Mouse (Mus musculus): ENCODE measurements around the gene Olfr544. TPM values are rescaled to one million over a fixed set of nuclear protein-coding genes. Genes with fewer than 3 reads are reported as not detected.
"Not testable (repeated sequence)": the region's sequence is repeated elsewhere in the genome, so short reads cannot be mapped to it uniquely, and the experiment has no call there.

The Olfr544 gene
- polyA plus RNA-seq, 1 experiment from 2014 or later: 0.10 TPM

DNA sequence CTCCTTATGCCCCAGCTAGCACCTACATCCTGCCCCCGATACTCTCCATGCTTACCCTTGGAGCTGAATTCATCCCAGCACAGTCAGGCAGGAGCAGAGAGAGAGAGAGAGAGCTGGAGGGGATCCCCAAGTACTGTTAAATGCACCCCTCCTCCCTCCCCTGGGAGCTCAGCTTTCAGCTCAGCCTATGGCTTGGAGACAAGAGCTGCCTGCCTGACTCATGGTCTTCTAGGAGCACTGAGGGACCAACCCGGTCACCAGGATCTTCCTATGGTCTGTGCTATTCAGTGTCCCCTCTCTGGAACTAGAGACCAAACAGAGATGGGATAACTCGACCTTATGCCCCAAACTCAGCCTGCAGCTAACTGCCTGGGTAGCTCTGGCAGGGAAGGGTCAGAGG, 11.4 kb upstream of the Olfr544 start, which contains the start of gene Olfr545:
TSS of gene Olfr545 (minus strand) at position 101 of the 400 bp plus-strand sequence.
- 74% methylated on average over 3 of the region's 3 CpGs for WGBS
- Histone ChIP-seq H3K27ac (no peak within 1 kb of the TSS), H3K9me3 (no peaks in the 10 kb centered on the region), H3K36me3 (no peaks in the 10 kb centered on the region), H3K27me3 (ENCODE audit: insufficient read depth, poor library complexity, severe bottlenecking) (no peaks in the 10 kb centered on the region), H3K4me3 (no peak within 1 kb of the TSS), H3K4me1 (replicated peaks) (no peaks in the 10 kb centered on the region)
- DNase-seq (ENCODE audit: low spot score): no peak

DNA sequence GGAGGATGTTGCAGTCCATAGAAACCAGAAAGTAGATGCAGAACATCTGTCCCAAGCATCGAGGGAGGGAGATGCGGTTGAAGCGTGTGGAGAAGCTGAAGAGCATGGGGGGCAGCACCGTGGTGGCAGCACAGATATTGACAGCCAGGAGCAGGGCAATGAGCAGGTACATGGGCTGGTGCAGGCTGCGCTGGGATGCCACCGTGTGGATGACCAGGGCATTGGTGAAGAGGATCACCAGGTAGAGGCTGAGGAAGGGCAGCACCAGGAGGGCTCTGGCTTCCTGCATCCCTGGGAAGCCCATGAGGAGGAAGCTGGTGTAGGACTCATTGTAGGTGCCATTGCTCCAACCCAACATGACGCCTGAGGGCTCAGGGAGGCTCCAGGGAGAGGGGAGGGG, 6.3 kb upstream of the Olfr544 start:
- not testable (repeated sequence) for DNase-seq (ENCODE audit: low spot score); H3K27ac ChIP-seq; H3K36me3 ChIP-seq; H3K9me3 ChIP-seq; H3K4me3 ChIP-seq; H3K4me1 ChIP-seq (replicated peaks); H3K27me3 ChIP-seq (ENCODE audit: insufficient read depth, poor library complexity, severe bottlenecking)
- WGBS: 52% methylated on average over 7 of the region's 7 CpGs

DNA sequence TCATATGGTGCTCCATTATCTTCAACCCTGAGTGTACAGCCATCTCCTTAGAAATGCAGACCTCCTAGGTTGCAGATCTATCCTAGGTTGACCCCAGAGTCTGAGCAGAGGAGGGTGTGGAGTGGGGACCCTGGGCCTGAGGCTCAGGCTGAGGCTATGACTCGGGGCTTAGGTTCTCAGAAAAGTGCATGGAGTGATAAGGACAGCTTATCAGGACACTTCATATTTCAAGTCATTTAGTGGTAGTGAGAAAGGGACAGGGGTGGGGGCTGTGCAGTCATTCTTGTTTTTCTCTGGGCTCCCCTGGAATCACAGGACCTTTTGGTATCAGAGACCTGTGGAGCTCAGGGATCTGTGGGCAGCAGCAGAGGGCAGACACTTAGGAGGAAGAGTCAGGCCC, 2.0 kb downstream of the Olfr544 start:
- H3K27me3 ChIP-seq (ENCODE audit: insufficient read depth, poor library complexity, severe bottlenecking): no peaks in the 10 kb centered on the region
- H3K4me1 ChIP-seq (replicated peaks): no peaks in the 10 kb centered on the region
- no peaks in the 10 kb centered on the region for H3K36me3 ChIP-seq
- WGBS: 85% methylated on average over 1 of the region's 1 CpGs
- DNase-seq (ENCODE audit: low spot score): no peak
- no peak overlapping the region for H3K4me3 ChIP-seq
- H3K27ac ChIP-seq: no peak overlapping the region
- no peaks in the 10 kb centered on the region for H3K9me3 ChIP-seq

DNA sequence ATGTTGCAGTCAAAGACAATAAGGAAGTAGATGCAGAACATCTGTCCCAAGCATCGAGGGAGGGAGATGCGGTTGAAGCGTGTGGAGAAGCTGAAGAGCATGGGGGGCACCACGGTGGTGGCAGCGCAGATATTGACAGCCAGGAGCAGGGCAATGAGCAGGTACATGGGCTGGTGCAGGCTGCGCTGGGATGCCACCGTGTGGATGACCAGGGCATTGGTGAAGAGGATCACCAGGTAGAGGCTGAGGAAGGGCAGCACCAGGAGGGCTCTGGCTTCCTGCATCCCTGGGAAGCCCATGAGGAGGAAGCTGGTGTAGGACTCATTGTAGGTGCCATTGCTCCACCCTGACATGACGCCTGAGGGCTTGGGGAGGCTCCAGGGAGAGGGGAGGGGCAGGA, 3.3 kb downstream of the Olfr544 start:
- H3K4me1 ChIP-seq (replicated peaks); H3K27me3 ChIP-seq (ENCODE audit: insufficient read depth, poor library complexity, severe bottlenecking); H3K4me3 ChIP-seq; H3K27ac ChIP-seq; DNase-seq (ENCODE audit: low spot score); H3K36me3 ChIP-seq; H3K9me3 ChIP-seq: not testable (repeated sequence)
- 69% methylated on average over 8 of the region's 8 CpGs for WGBS

DNA sequence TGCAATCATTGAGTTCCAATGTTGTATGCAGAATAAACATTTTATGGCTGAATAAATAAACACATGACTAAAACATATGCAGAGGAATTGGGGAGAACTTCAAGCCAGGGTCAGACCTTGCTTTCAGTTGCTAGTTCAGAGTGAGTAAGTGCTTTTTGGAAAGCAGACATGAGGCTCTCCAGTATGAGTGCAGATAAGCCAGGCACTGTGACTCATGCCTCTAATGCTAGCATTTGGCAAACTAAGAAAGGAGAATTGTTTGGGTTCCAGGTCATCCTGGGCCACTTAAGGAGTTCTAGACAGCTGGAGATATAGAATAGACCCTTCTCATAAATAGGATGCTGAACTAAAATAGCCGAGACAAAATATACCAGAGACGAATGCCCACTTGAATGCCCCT, 4.4 kb downstream of the Olfr544 start:
- no peak overlapping the region for H3K4me3 ChIP-seq
- no peak overlapping the region for H3K27ac ChIP-seq
- H3K36me3 ChIP-seq: no peaks in the 10 kb centered on the region
- DNase-seq (ENCODE audit: low spot score): no peak
- 94% methylated on average over 2 of the region's 2 CpGs for WGBS
- H3K4me1 ChIP-seq (replicated peaks): no peaks in the 10 kb centered on the region
- H3K27me3 ChIP-seq (ENCODE audit: insufficient read depth, poor library complexity, severe bottlenecking): no peaks in the 10 kb centered on the region
- no peaks in the 10 kb centered on the region for H3K9me3 ChIP-seq

DNA sequence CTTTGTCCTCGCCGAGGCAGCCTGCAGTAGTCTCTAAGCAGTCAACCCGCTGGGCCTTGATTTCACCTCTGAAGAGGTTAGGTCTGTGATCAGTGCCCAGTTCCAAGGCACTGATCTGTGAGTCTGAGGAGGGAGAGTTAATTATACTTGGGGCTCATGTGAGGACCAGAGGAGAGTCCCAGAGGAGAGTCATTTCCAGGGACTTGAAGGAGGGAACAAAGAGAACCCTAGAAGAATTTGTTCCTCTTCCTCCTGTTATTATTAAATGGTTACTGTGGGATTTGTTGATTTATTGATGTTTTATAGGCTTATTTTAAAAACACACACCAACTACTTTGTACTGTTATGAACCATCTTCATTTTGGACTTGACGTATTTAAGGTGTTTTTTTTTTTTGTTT, 6.5 kb downstream of the Olfr544 start, which contains the start of gene Olfr543:
TSS of gene Olfr543 (minus strand) at position 101 of the 400 bp plus-strand sequence.
- no peaks in the 10 kb centered on the region for H3K9me3 ChIP-seq
- WGBS: 97% methylated on average over 4 of the region's 4 CpGs
- no peaks in the 10 kb centered on the region for H3K27me3 ChIP-seq (ENCODE audit: insufficient read depth, poor library complexity, severe bottlenecking)
- H3K36me3 ChIP-seq: peaks cover 9% of the 10 kb centered on the region
- no peak within 1 kb of the TSS for H3K27ac ChIP-seq
- DNase-seq (ENCODE audit: low spot score): no peak
- H3K4me1 ChIP-seq (replicated peaks): no peaks in the 10 kb centered on the region
- no peak within 1 kb of the TSS for H3K4me3 ChIP-seq

DNA sequence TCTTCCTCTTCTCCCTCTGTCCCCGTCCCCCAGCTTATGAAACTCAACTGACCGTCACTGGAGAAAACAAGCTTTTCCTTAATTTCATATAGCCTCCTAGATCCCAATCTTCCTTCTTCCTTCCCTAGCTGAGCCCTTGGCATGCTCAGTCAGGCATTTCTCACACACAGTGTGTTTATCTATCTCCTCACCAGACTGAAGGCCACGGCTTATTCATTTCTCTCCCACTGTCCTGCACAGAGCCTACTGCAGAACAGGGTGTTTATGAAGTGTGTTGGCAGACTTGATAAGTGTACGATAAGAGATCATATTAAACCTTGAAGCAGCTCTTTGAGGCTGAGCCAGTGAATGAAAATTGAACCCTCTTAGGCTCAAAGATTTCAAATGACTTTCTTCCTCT, 7.3 kb downstream of the Olfr544 start:
- peaks cover 9% of the 10 kb centered on the region for H3K36me3 ChIP-seq
- WGBS: 90% methylated on average over 4 of the region's 4 CpGs
- no peak overlapping the region for H3K4me3 ChIP-seq
- H3K4me1 ChIP-seq (replicated peaks): no peaks in the 10 kb centered on the region
- no peak for DNase-seq (ENCODE audit: low spot score)
- no peaks in the 10 kb centered on the region for H3K9me3 ChIP-seq
- no peak overlapping the region for H3K27ac ChIP-seq
- no peaks in the 10 kb centered on the region for H3K27me3 ChIP-seq (ENCODE audit: insufficient read depth, poor library complexity, severe bottlenecking)

DNA sequence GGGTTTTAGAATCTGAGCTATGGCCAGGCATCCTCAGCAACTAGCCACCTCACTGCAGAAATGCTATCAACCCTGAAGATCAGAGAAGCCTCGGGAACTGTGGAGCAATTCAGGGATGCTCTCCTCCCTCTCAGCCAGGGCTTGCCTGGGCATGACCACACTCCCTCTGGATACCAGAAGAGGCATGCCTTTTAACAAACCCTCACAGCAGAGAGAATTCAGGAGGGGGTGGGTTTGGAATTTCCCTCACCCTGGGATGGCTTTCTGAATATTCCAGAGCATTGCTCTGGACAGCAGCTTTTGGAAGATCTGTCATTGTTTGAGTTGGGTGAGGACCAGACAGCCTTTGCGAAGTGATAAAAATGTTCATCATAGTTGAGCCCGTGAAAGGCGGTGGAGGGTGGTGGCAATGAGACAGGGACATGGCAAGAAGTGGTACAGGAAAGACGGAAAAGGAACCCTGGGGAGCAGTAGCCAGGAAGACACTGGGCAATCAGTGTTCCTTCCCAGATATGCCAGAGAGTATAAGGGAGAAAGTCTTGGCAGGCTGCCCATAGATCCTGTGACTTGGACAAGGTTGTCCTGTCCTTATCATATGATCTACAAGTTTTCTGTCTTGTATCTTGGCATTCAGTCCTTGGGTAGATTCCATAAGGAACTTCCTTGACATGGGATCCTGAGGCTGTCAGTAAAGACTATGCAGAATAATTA, 8.6 kb downstream of the Olfr544 start:
- H3K9me3 ChIP-seq: no peaks in the 10 kb centered on the region
- no peak overlapping the region for H3K4me3 ChIP-seq
- WGBS: 76% methylated on average over 5 of the region's 5 CpGs
- H3K36me3 ChIP-seq: peaks cover 9% of the 10 kb centered on the region
- DNase-seq (ENCODE audit: low spot score): no peak
- no peaks in the 10 kb centered on the region for H3K4me1 ChIP-seq (replicated peaks)
- H3K27me3 ChIP-seq (ENCODE audit: insufficient read depth, poor library complexity, severe bottlenecking): no peaks in the 10 kb centered on the region
- no peak overlapping the region for H3K27ac ChIP-seq

DNA sequence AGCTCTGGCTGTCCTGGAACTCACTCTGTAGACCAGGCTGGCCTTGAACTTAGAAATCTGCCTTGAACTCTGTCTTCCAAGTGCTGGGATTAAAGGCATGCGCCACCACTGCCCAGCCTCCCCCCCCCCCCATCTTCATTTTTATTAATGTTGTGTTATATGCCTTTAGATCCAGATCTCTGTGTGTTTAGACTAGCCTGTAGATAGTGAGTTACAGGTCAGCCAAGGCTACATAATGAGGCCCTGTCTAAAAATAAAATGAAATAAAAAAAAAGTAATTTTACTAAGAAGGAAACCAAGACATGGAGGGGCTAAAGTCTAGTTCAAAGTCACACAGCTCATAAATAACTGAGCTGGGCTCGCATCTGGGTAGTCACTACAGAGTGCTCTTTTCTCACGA, 9.2 kb downstream of the Olfr544 start:
- H3K27me3 ChIP-seq (ENCODE audit: insufficient read depth, poor library complexity, severe bottlenecking): no peaks in the 10 kb centered on the region
- H3K27ac ChIP-seq: no peak overlapping the region
- peaks cover 9% of the 10 kb centered on the region for H3K36me3 ChIP-seq
- WGBS: 88% methylated on average over 3 of the region's 3 CpGs
- no peaks in the 10 kb centered on the region for H3K4me1 ChIP-seq (replicated peaks)
- H3K9me3 ChIP-seq: no peaks in the 10 kb centered on the region
- H3K4me3 ChIP-seq: no peak overlapping the region
- DNase-seq (ENCODE audit: low spot score): no peak

DNA sequence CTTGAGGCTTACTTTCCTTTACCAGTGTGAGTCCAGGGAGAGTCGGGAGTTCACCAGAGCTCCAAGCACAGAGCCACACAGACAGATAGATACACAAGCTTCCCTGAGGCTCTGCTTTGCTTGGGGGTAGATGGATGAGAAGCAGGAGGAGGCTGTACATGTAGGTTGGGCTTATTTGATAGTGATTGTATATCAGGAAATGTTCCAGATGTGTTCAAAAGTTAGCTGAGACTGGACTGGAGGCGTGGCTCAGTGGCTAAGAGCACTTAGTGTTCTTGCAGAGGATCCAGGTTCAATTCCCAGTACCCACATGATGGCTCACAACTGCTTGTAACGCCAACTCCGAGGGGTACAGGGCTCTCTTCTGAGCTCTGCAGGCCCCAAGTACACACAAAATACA, 9.7 kb downstream of the Olfr544 start:
- H3K27ac ChIP-seq: no peak overlapping the region
- H3K4me3 ChIP-seq: no peak overlapping the region
- 90% methylated on average over 4 of the region's 4 CpGs for WGBS
- no peaks in the 10 kb centered on the region for H3K9me3 ChIP-seq
- H3K27me3 ChIP-seq (ENCODE audit: insufficient read depth, poor library complexity, severe bottlenecking): no peaks in the 10 kb centered on the region
- H3K4me1 ChIP-seq (replicated peaks): no peaks in the 10 kb centered on the region
- H3K36me3 ChIP-seq: peaks cover 9% of the 10 kb centered on the region
- DNase-seq (ENCODE audit: low spot score): no peak

DNA sequence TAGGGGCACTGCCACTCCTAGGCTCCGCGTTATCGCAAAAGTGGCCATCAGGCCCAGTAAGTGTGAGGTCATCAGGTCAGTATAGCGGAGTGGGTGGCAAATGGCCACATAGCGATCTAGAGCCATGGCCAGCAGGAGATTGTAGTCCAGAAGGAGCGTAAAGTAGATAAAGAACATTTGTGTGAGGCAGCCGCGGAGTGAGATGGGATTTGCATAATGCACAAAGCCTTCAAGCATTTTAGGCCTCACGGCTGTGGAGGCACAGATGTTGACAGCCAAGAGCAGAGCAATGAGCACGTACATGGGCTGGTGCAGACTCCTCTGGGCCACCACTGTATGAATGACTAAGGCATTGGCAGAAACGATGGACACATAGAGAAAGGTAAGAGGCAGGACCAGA, 10.7 kb downstream of the Olfr544 start:
- no peak overlapping the region for H3K4me3 ChIP-seq
- WGBS: 77% methylated on average over 11 of the region's 11 CpGs
- no peaks in the 10 kb centered on the region for H3K9me3 ChIP-seq
- H3K36me3 ChIP-seq: peaks cover 9% of the 10 kb centered on the region
- H3K27ac ChIP-seq: no peak overlapping the region
- H3K4me1 ChIP-seq (replicated peaks): no peaks in the 10 kb centered on the region
- DNase-seq (ENCODE audit: low spot score): no peak
- no peaks in the 10 kb centered on the region for H3K27me3 ChIP-seq (ENCODE audit: insufficient read depth, poor library complexity, severe bottlenecking)

DNA sequence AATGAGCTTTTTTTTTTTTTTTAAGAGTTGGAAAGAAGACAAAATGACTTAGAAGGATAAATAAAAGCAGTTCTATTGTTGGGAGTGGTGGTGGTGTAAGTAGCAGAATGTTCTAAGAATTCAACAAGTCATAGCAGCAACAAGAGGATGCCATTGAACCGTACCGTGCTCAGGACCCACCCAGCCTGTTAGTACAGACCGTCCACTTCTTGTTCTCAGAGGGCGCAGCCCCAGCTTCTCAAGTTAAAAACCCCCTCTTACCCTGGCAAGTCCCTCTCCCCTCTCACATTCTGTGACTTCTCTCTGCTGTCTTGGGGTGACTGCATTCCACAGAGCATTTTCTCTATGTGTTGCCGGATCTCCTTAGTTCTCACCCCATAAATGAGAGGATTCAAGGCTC, 11.5 kb downstream of the Olfr544 start:
- DNase-seq (ENCODE audit: low spot score): no peak
- peaks cover 9% of the 10 kb centered on the region for H3K36me3 ChIP-seq
- no peaks in the 10 kb centered on the region for H3K9me3 ChIP-seq
- no peak overlapping the region for H3K27ac ChIP-seq
- 92% methylated on average over 5 of the region's 5 CpGs for WGBS
- H3K4me3 ChIP-seq: no peak overlapping the region
- H3K27me3 ChIP-seq (ENCODE audit: insufficient read depth, poor library complexity, severe bottlenecking): no peaks in the 10 kb centered on the region
- H3K4me1 ChIP-seq (replicated peaks): no peaks in the 10 kb centered on the region

DNA sequence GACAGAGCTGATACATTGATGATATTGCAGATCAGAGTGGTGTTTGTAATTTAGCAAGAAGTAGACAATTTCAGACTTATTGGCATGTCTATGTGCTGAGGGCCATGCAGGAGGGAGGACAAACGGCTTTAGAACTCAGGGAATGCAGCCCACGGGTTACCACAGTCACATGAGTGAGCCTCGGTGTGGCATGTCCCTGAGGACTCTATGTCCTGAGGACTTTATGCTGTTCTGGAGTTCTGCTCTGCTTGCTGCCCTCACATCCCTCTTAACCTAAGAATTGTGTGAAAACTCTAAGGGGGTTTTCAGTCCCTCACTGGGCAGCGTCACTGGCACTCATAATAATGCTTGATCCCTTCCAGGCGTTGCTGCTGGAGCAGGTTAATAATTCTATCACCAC, 15.4 kb downstream of the Olfr544 start:
- WGBS: 76% methylated on average over 5 of the region's 5 CpGs

DNA sequence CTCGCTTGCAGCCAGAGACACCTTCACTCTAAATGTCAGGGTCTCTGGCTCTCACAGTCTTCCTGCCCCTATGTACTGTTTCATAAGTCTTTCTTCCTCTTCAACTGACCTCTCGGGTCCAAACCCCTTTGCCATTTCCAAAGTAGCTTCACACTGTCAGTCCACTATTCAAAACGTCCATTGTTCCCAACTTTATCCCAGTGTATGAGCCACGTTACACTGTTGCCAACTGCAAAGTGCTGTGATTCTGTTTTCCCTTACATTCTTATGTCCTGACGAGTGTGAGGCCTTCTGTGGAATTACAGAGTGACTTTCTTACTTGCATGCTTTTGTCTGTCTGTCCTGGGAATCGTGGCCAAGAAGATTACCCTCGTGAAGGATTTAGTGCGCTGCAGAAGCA, 20.5 kb downstream of the Olfr544 start:
- no peaks in the 10 kb centered on the region for H3K4me1 ChIP-seq (replicated peaks)
- no peak overlapping the region for H3K27ac ChIP-seq
- DNase-seq (ENCODE audit: low spot score): no peak
- WGBS: 91% methylated on average over 8 of the region's 8 CpGs
- H3K27me3 ChIP-seq (ENCODE audit: insufficient read depth, poor library complexity, severe bottlenecking): no peaks in the 10 kb centered on the region
- no peaks in the 10 kb centered on the region for H3K9me3 ChIP-seq
- H3K4me3 ChIP-seq: no peak overlapping the region
- peaks cover 87% of the 10 kb centered on the region for H3K36me3 ChIP-seq

More for the DNA sequence above, 15.4 kb downstream of the Olfr544 start:
- Histone ChIP-seq H3K27me3 (ENCODE audit: insufficient read depth, poor library complexity, severe bottlenecking) (no peaks in the 10 kb centered on the region), H3K36me3 (peaks cover 46% of the 10 kb centered on the region), H3K27ac (no peak overlapping the region), H3K4me3 (no peak overlapping the region), H3K4me1 (replicated peaks) (no peaks in the 10 kb centered on the region), H3K9me3 (no peaks in the 10 kb centered on the region)
- DNase-seq (ENCODE audit: low spot score): no peak

Data from hindbrain, embryonic 10.5 days (tissue).